Mouse (Mus musculus): ENCODE results near the gene Cacna1d.

Gene Cacna1d

DNA sequence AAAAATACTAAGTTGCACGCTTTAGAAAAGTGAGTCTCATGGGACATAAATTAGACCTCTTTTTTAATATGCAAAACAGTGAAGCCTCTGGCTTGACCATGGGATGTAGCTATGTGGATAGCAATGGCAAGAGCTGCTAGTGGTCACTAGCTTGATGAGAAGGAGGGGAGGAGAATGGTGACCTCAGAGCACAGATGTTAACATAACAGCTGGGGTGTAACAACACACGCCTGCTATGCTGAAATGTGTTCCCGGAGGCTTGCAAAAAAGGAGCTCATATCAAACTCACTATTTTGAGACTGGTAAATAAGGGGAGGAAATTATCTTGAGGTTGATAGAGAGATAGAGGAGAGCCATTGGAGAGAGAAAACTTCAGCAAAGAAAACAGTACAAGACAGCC is 32.4 kb downstream of the Cacna1d start:
- no peak for DNase-seq (ENCODE audit: low read depth, low spot score)

DNA sequence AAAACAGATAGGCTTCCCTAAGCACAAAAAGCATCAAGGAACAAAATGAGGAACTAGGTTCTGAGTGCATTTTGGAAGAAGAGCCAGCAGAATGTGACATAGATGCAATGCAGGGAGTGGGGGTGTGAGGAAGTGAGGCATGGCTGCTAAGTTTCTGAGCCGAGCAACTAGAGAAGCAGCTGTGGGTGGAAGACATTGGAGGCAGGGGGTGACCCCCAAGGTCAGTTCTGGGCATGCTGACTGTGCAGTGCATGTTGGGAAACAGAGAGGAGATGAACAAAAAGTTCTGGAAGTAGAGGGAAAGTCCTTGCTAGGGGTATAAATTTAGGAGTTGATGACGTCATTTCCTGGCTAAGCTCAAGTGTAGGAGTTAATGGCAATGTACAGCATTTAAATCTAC is 33.4 kb downstream of the Cacna1d start:
- DNase-seq (ENCODE audit: low read depth, low spot score), result no peak

- no peak for DNase-seq (ENCODE audit: low read depth, low spot score)
These were observed 33.8 kb downstream of the Cacna1d start for GRCm38 (mm10) chr14:30457436-30457835.

DNA sequence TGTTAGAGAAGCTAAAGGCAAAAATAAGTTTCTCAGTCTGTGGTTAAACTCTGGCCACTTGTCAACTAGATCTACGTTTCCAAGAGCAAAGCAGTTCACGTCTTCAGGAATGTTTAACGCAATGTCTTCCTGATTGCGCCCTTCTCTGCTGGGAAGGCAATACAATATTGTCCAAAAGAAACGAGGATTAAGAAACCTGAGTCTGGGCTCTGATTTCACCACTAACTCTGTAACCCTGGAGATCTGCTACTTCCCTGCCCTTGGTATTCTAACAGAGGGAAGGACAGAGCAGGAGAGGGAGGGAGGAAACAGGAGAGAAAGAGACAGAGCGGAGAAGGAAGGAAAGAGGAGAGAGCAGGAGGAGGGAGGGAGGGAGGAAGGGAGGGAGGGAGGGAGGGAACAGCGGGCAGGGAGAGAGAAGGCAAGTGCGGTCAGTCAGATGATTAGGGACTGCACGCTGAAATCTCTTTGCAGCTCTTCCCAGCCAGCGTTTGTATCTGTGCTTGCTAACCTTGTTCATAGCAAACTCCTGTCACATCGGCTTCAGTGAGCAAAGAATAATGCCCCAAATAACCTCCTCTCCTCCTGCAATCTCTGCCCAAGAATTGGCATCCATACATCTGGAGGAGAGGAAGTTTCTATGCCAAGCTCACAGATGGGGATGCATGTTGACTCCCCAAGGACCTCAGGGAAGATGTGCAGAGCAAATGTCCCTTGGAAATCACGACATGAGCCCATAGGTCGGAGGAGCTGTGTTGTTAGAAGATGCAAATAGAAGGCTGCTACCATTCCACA is 35.3 kb downstream of the Cacna1d start:
- no peak for DNase-seq (ENCODE audit: low read depth, low spot score)

GRCm38 (mm10) chr14:30439915-30440314 is 51.3 kb downstream of the Cacna1d start:
- no peak for DNase-seq (ENCODE audit: low read depth, low spot score)

- DNase-seq (ENCODE audit: low read depth, low spot score), result no peak
These were observed 55.9 kb downstream of the Cacna1d start for GRCm38 (mm10) chr14:30435316-30435715.

DNA sequence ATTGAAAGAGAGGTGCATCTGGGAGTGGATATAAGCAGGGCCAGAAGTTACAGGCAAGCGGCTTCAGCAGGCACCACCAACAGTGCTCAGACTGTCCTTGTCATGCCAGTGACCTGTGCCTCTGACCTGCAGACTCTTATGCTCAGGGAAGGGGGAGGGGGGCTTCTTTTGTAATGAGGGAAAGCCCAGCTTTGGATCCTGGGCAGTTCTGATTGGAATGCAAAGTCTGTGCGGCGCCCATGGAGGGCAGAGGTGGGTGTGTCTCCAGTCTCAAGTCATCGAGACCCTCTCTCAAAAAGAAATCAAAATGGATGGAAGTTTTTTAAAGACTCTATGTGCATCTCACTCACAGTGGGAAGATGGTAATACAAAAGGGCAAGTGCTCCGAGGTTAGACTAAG is 60.8 kb downstream of the Cacna1d start:
- no peak for DNase-seq (ENCODE audit: low read depth, low spot score)

DNA sequence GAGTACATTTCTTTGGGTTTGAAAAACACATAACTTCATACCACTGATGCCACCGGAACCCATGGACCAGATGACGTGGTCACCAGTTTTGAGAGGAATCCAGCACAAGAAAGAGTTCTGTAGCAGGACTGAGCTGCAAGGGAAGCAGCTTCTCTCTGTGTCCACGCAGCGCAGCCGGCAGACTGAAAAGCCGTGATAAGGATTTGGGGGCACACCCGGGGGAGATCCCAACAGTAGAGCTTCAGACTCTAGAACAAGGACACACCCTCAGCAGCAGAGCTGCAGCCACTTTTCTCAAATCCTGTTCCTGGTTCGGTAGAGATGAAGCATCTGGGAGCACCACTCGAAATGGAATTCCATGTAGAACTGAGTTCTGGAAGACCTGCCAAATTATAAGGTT is 61.2 kb downstream of the Cacna1d start:
- DNase-seq (ENCODE audit: low read depth, low spot score), result no peak

DNA sequence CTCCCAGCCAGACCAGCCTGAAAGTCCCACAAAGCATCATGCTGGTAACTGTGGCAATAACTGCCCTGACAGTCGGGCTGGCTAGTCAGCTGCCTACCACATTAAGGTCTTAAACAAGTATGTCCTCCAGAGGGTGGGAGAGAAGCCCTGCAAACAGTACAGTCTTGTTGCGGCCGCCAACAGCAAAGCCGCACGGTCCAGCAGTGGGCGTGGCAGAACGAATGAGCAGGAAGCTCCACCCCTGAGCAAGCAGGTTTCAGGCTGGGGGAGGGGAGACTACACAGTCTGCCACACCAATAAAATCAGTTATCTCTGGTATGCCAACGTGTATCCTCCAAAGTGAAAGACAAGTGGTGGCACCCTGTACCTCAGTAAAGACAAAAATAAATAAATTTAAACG is 61.6 kb downstream of the Cacna1d start:
- DNase-seq (ENCODE audit: low read depth, low spot score), result no peak

DNA sequence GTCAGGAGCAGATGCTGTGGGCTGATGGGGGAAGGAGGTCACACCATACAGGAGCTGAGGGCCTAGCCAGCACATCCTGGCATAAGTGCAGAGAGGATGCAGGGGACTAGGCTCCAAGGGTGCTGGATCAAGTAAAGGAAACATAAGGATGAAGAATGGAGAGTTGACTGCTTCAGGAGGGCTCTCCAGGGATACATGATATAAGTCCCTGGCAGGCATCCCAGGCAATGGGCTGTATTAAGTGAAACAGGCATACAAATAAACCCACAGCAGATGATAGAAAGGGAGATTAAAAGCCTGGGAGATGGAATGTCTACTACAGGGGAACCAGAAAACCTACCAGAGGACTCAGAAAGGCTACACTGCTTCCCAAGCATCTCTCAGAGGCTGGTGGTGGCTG is 62.5 kb downstream of the Cacna1d start:
- no peak for DNase-seq (ENCODE audit: low read depth, low spot score)

DNA sequence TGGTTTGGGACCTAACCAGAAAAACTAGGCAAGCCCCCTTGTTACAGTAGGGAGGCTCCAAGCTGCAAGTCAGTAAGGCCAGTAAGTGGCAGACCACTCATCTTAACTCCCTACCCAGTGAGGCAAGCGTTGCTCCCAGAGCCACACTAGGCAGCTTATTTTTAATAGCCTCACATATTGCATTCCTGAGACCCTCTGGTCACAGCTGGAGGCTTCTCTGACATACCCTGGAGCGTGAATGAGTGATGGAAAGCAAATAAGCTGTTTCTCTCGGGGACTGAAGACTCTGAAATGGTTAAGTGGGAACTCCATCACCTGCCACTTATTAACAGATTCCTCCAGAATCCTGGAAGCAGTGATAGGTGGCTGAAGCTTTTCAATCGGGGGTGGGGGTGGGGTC is 65.4 kb downstream of the Cacna1d start:
- DNase-seq (ENCODE audit: low read depth, low spot score), result no peak

- DNase-seq (ENCODE audit: low read depth, low spot score), result no peak
These were observed 66.1 kb downstream of the Cacna1d start for GRCm38 (mm10) chr14:30425175-30425574.

DNA sequence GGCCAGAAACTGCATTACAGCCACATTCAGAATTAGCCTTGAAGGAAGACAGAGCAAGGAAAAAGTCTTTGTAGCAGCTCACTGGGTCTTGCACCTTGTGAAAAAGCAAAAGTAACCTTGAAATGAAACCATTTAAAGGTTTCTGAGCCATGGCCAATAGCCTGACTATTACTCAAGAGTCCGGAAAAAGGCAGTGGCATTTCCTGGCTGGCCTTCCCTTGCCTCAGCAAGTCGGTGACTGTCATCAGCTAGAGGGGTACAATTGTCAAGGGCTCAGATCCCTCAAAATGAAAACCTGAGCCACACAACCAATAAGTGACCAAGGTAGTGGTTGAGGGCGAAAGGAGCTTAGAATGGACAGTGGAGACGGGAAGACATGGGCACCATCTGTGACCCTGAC is 66.6 kb downstream of the Cacna1d start:
- no peak for DNase-seq (ENCODE audit: low read depth, low spot score)

DNA sequence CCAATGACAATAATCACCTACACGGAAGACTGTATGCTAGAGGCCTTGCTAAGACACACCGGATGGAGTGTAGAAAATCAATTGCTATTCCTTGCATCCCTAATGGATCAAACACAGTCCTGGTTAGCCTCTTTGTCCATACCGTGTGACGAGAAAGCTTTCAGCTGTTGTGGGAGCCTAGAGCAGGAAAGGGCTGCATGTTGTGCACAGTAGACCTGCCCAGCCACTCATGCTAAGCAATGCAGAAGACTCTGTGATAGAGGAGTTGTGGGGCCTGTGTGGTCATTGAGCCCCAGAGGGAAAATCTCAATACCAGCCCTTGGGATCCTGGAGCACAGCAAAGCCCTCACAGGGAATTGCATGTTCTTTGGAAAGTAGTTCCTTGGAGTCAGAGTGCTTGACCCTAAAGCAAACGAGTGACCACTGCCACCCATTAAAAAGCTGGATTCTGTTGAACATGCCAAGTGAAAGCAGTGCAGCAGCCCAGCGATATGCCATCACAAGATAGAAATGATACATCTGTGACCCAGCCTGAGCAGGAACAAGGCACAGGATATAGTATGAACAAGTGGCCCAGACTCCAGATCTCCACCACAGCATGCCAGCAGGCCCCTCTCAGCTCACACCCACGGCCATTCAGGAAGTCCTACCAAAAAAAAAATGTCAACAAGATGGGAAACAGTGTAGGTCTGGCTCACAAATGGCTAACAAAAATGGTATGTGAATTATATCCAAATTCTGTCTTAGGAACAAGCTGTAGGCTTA is 68.7 kb downstream of the Cacna1d start:
- DNase-seq (ENCODE audit: low read depth, low spot score), result no peak

GRCm38 (mm10) chr14:30419458-30419857 is 71.8 kb downstream of the Cacna1d start:
- no peak for DNase-seq (ENCODE audit: low read depth, low spot score)

GRCm38 (mm10) chr14:30419046-30419445 is 72.2 kb downstream of the Cacna1d start:
- no peak for DNase-seq (ENCODE audit: low read depth, low spot score)

GRCm38 (mm10) chr14:30415830-30416229 is 75.4 kb downstream of the Cacna1d start:
- no peak for DNase-seq (ENCODE audit: low read depth, low spot score)

GRCm38 (mm10) chr14:30414131-30414530 is 77.1 kb downstream of the Cacna1d start:
- no peak for DNase-seq (ENCODE audit: low read depth, low spot score)

- no peak for DNase-seq (ENCODE audit: low read depth, low spot score)
These were observed 81.9 kb downstream of the Cacna1d start for GRCm38 (mm10) chr14:30409331-30409730.

DNA sequence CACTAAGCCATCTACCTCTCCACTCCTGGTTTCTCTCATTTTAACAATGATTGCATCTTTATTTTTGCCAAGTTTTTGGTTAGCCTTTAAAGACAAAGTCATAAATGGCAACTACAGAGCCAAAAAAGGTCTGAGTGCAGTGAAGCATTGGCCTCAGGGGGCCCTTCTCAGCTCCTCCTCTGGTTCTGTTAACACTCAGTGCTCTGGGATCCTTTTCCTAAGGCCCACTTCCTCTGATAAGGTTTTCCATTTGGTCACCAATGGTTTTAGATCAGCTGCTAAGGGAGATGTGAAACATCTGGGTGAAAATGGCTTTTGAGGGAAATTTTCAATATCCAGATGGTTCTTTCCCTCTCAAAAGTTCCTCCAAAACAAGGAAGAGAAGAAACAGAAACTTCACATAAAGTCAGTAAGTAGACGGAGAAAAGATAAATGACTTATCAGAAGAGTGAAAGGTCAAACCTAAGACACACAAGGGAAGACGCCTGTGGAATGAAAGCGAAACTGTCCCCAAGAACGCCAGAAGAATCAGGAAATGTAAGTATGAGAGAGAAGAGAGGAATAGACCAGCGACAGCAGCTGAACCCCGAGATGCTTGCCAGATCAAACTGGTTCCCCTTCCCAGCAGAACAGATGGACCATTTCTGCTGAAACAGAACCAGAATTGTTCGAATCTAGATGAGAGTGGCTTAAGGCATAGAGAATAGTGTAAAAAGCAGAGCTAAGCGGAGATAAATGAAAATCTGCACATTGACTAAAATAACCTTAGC is 85.6 kb downstream of the Cacna1d start:
- DNase-seq (ENCODE audit: low read depth, low spot score), result no peak

GRCm38 (mm10) chr14:30378306-30378705 is 112.9 kb downstream of the Cacna1d start:
- DNase-seq (ENCODE audit: low read depth, low spot score), result no peak

- no peak for DNase-seq (ENCODE audit: low read depth, low spot score)
These were observed 118.4 kb downstream of the Cacna1d start for GRCm38 (mm10) chr14:30372878-30373277.
